Mouse (Mus musculus) small intestine, adult 2 months (tissue): ENCODE data around the gene Slc12a8. TPM values are rescaled to one million over a fixed set of nuclear protein-coding genes. Genes with fewer than 3 reads are reported as not detected.

Source experiments
- H3K27ac ChIP-seq: fragments of 200-500 bp; 2 replicates; pipeline ENCODE4 v1.5.1; 2012; ENCODE audit warnings: low read depth, low read length, control low read depth, inconsistent platforms; ENCODE audit not compliant: insufficient read depth
- H3K27me3 ChIP-seq: fragments of 200-500 bp; 2 replicates; pipeline ENCODE4 v1.6.1; 2012; ENCODE audit warnings: mild to moderate bottlenecking, moderate library complexity, low read length, inconsistent platforms; ENCODE audit not compliant: control insufficient read depth, insufficient read depth
- H3K36me3 ChIP-seq: fragments of 200-500 bp; 2 replicates; pipeline ENCODE4 v1.6.1; 2012; ENCODE audit warnings: mild to moderate bottlenecking, low read length, control low read depth, inconsistent platforms; ENCODE audit not compliant: control insufficient read depth, insufficient read depth
- H3K4me1 ChIP-seq: fragments of 200-500 bp; 2 replicates; pipeline ENCODE4 v1.6.1; 2012; ENCODE audit warnings: low read length, inconsistent platforms, mixed read lengths; ENCODE audit not compliant: control insufficient read depth, insufficient read depth, insufficient read length
- H3K4me3 ChIP-seq: fragments of 200-500 bp; 2 replicates; pipeline ENCODE4 v1.5.1; 2012; ENCODE audit warnings: low read depth, mild to moderate bottlenecking, control low read depth, inconsistent platforms, low read length, moderate library complexity
- CTCF ChIP-seq: fragments of 200-500 bp; IDR thresholded peaks from 2 replicates; pipeline ENCODE4 v1.5.1; 2012; ENCODE audit warnings: low read depth, mild to moderate bottlenecking, control low read depth, inconsistent platforms, low read length, moderate library complexity, mixed read lengths; ENCODE audit not compliant: insufficient replicate concordance, insufficient read length; ENCODE audit errors: extremely low read depth
- POLR2A ChIP-seq: fragments of 200-500 bp; IDR thresholded peaks from 2 replicates; pipeline ENCODE4 v1.6.1; 2012; ENCODE audit warnings: low read depth, mild to moderate bottlenecking, control low read depth, inconsistent platforms, low read length, moderate library complexity
- WGBS: fragments of 180-500 bp; shearing (Covaris S2); methylation state at CpG from one replicate; pipeline ENCODE4 v1.1.7; 2018; 5-methylcytosine and 5-hydroxymethylcytosine counted together
- polyA plus RNA-seq: library from polyadenylated mRNA; depleted of rRNA; stranded (reverse); fragments of >200 nt; gene quantifications from 2 replicates; pipeline ENCODE4 v1.2.3, GENCODE M21; 2012

Gene Slc12a8
- polyA plus RNA-seq, 1 experiment, result 46.7 TPM

GRCm38 (mm10) chr16:33519916-33520568 is 2.9 kb downstream of the Slc12a8 start:
- Histone ChIP-seq H3K27me3 (no peaks in the 10 kb centered on the region), H3K27ac (no peak overlapping the region), H3K4me1 (peaks cover 11% of the 10 kb centered on the region), H3K4me3 (no peak overlapping the region), H3K36me3 (no peaks in the 10 kb centered on the region)
- WGBS, result 66% methylated on average over 6 of the region's 6 CpGs
- TF ChIP-seq CTCF (no peak), POLR2A (no peak)

GRCm38 (mm10) chr16:33522516-33522915 is 5.4 kb downstream of the Slc12a8 start:
- H3K4me3 ChIP-seq, result no peak overlapping the region
- 35% methylated on average over 4 of the region's 4 CpGs for WGBS
- no peaks in the 10 kb centered on the region for H3K36me3 ChIP-seq
- no peak overlapping the region for H3K27ac ChIP-seq
- peaks cover 5% of the 10 kb centered on the region; the same call in 1 of the 2 replicates for H3K4me1 ChIP-seq
- no peaks in the 10 kb centered on the region for H3K27me3 ChIP-seq
- TF ChIP-seq CTCF (no peak), POLR2A (no peak)

GRCm38 (mm10) chr16:33523571-33523970 is 6.4 kb downstream of the Slc12a8 start:
- WGBS, result 25% methylated on average over 10 of the region's 10 CpGs
- peak overlapping the region; percentile 25 for H3K4me3 ChIP-seq
- no peaks in the 10 kb centered on the region for H3K36me3 ChIP-seq
- peaks cover 4% of the 10 kb centered on the region; the same call in 1 of the 2 replicates for H3K4me1 ChIP-seq
- no peaks in the 10 kb centered on the region for H3K27me3 ChIP-seq
- peak overlapping the region; percentile 70 for H3K27ac ChIP-seq
- TF ChIP-seq POLR2A, result no peak
- TF ChIP-seq CTCF, result no peak

- WGBS, result 33% methylated on average over 11 of the region's 11 CpGs
- H3K4me1 ChIP-seq, result peaks cover 15% of the 10 kb centered on the region
- peak overlapping the region; percentile 58 for H3K27ac ChIP-seq
- no peak overlapping the region for H3K4me3 ChIP-seq
- H3K36me3 ChIP-seq, result no peaks in the 10 kb centered on the region
- no peaks in the 10 kb centered on the region for H3K27me3 ChIP-seq
- no peak for TF ChIP-seq POLR2A
- TF ChIP-seq CTCF, result no peak
Observed at GRCm38 (mm10) chr16:33529502-33530454, 12.7 kb downstream of the Slc12a8 start.

- Histone ChIP-seq H3K27ac (no peak overlapping the region), H3K36me3 (no peaks in the 10 kb centered on the region), H3K4me1 (peaks cover 15% of the 10 kb centered on the region), H3K4me3 (no peak overlapping the region), H3K27me3 (no peaks in the 10 kb centered on the region)
- TF ChIP-seq CTCF (no peak), POLR2A (no peak)
- WGBS, result 82% methylated on average over 8 of the region's 8 CpGs
Observed at GRCm38 (mm10) chr16:33531184-33531583, 14.1 kb downstream of the Slc12a8 start.

- Histone ChIP-seq H3K4me3 (no peak overlapping the region), H3K4me1 (peaks cover 6% of the 10 kb centered on the region; the same call in 1 of the 2 replicates), H3K27me3 (no peaks in the 10 kb centered on the region), H3K27ac (no peak overlapping the region), H3K36me3 (0 out of 2 replicates have a peak, but pooled peaks cover 3% of the 10 kb centered on the region)
- WGBS, result 79% methylated on average over 8 of the region's 8 CpGs
- TF ChIP-seq CTCF (no peak), POLR2A (no peak)
Observed at GRCm38 (mm10) chr16:33536456-33536855, 19.3 kb downstream of the Slc12a8 start.

GRCm38 (mm10) chr16:33537499-33538225 is 20.5 kb downstream of the Slc12a8 start:
- Histone ChIP-seq H3K27me3 (no peaks in the 10 kb centered on the region), H3K4me3 (no peak overlapping the region), H3K4me1 (peaks cover 6% of the 10 kb centered on the region; the same call in 1 of the 2 replicates), H3K27ac (peak overlapping the region; percentile 47; the same call in 1 of the 2 replicates), H3K36me3 (0 out of 2 replicates have a peak, but pooled peaks cover 3% of the 10 kb centered on the region)
- TF ChIP-seq CTCF (no peak), POLR2A (no peak)
- 28% methylated on average over 21 of the region's 21 CpGs for WGBS
